Mouse (Mus musculus) T-helper 17 cell (primary cell): ENCODE results near the gene Zdhhc14.

Experiments used
- in situ Hi-C, 2 experiments: fragments of 300-600 bp; cut with MboI, MseI; formaldehyde crosslinking; loops; 1 replicate in 1 of 2; 2 replicates in 1 of 2; pipeline ENCODE4 v1.15.1; 2025; ENCODE audit warnings: high pct_unique_total_duplicates in 2 of 2

The Zdhhc14 gene

DNA sequence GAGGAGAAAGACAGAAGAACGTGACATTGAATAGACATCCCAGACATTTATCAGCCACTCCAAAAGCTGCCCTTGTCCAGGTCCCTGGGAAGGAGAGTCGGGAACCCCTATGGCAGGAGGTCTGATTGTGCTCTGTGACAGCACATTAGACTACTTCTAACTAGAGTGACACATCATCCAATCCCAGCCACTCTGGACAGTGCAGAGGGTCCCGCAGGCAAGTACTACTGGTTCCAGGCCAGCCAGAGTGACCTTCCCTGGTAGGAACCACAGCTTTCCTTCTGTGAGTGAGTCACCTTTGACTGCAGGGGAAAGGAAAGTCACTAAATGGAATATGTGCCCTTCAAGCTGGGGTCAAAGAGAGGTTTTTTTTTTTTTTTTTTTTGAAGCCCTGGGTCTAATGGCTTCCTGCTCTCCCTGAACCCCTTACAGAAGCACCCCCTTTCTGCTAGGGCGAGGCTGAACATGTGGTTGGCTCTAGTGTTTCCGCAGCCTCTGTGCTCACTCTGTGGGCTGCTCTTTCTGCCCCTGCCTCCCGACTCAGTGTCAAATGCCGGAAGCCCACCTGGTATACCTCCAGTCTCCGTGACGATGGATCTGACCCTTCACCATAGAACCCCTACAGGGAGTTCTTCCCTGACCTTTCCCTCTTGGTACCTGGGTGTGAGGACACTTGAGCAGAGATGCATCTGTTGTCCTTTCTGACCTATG lies 276.6 kb downstream of the Zdhhc14 start:
- in situ Hi-C loops: no loop called here

GRCm38 (mm10) chr17:5769776-5770175 lies 277.4 kb downstream of the Zdhhc14 start:
- in situ Hi-C loops: no loop called here

DNA sequence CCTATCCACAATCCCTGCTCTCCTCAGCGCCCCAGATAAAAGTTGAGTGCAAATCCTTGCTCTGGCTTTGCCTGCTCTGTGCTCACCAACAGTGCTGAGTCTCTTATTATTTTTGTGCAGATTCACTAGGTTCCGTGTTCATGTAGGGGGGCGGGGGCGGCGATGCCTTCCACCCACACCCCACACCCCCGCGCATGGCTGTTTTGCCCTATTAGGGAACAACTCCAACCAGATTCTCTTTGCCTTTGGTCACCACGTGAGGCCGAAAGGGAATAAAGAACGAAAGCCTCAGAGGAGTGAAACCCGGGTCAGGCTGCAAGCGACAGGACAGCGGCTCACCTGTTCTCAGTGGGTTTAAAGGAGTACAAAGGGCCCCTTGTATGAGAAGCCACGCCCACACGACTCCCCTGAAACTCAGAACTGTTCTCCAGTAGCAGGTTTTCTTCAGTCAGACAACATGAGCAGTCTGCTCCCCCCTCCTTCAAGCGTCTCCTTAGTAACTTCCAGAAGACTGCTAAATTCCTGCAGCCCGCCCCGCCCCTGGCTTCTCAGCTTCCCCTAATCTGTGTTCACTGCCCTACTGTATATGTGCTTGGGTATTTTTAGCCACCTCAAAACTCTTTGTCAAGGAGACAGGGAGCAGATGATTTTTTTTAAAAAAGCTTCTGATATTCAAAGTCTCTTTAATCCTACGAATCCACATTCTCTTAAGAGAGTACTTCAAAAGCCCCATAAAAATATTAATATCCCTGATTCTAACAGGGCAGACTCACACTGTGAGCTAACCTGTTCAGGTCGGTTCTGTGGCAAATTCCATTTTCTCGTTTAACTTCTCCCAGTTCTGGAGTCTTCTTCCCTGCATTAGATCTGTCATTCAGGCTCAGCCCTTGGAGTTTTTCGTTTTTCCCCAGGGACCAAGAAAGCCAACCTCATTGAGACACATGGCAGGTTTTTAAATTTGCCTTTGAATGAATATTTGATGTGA lies 278.2 kb downstream of the Zdhhc14 start:
- in situ Hi-C loops: no loop called here

DNA sequence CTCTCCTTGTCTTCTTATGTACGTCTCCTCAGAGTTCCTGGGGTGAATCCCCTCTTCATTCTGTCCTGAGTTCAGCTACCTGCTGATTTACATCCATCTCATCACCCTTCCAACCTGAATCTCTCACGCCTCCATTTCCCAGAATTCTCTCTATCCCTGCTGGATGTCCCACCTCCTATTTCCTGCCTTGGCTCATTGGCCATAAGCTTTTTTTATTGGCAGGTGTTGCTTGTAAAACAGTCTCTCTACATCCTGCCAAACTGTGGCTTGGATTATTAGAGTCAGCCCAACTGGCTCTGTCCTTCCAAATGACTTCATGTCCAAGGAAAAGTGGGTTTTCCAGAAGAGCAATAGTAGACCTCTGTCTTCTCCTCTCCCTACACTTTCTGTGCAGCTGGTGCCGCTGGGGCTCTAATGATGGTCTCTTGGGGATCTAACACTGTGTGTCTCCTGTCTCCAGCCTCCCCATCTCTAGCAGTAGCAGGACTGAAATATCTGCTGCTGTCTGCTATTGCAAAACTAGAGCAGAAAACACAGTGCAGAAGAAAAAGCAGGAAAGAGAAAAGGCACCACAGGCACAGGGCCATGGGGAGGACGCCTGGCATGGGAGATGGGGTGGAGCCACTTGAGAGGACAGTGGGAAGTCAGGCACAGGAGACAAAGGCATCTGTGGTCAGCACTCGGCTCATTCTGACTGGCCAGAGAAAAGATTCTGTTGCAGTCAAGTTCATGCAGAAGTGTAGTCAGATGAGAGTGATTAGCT lies 288.0 kb downstream of the Zdhhc14 start:
- in situ Hi-C loops: no loop called here

GRCm38 (mm10) chr17:5785238-5785637 lies 292.9 kb downstream of the Zdhhc14 start:
- in situ Hi-C loops: no loop called here

DNA sequence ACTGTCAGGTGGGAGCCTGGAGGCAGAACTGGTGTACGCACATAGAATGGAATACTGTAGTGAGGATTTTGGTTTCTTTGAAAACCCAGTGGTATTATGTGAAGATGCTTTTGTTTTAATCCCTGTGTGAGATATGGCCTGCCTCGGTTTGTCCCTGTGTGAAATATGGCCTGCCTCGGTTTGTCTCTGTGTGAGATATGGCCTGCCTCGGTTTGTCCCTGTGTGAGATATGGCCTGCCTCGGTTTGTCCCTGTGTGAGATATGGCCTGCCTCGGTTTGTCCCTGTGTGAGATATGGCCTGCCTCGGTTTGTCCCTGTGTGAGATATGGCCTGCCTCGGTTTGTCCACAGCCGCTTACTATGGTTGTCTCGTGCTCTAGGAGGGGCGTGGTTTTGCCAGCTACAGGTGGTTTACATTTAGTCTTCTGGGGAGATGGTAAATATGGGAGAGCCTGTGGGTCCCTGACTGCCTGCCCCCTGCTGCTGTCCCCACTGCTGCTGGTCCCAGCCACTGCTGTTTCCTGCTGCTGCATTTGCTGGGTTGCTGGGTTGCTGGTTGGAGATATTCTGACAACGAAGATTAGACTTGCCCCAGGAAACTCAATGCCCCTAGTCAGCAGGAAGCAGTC lies 299.9 kb downstream of the Zdhhc14 start:
- in situ Hi-C loops: no loop called here

DNA sequence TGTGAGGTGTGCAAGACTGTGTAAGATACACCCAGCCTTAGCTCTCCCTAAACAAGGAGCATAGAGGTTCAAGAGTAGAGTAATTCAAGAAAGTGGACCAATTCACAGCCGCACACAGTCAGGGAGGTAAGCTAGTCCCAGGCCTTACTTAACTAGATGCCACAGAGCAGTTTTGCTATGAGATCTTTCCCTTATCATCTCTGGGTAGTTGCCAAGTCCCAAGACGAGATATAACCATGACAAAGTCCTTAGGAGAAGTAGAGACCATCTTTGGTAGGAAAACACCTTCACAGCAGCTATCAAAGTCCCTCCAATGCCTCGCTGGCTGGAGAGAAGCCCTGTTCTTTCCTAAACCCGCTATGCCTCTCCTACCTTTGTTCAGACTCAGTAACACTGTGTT lies 301.2 kb downstream of the Zdhhc14 start:
- in situ Hi-C loops: no loop called here

DNA sequence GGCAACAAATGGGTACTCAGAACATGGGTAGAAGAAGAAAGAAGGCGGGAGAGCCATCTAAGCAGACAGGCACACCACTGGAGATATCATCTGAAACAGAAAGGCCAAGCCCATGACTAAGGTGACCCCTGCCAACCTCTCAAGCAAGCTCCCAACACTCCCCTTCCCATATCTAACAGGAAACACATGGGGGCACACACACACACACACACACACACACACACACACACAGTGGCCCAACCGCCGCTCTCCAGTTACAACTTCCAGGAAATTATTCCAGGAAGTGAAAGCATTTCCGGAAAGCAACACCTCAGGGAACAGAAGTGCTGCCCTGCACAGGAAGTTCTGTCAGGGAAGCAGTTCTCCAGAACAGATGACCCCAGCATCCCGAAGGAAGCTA lies 301.9 kb downstream of the Zdhhc14 start:
- in situ Hi-C loops: no loop called here

- in situ Hi-C loops: loop anchor here (5.0 kb wide), 4 partner anchors 42 to 227 kb away; no protein-coding TSS in a partner anchor
Observed at GRCm38 (mm10) chr17:5795369-5795768, 303.0 kb downstream of the Zdhhc14 start.

DNA sequence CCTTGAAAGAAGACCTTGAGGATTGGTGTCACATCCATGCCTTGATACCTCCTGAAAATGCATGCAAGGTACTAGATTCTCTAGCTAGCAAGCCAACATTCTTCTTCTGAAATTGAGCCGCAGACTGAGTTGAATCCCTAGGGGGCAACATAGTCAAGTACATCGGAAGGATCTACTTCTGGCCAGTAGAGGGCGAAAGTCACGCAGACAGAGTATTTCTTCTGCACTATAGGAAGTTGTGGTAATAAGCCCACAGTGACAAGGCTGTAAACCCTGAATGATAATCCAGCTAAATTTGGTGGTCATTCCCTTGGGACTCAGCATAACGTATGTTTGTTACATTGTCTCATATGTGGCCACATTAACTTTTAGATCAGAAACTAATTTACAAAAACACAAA lies 303.5 kb downstream of the Zdhhc14 start:
- in situ Hi-C loops: loop anchor here (5.0 kb wide), 4 partner anchors 41 to 226 kb away; no protein-coding TSS in a partner anchor

- in situ Hi-C loops: loop anchor here (5.0 kb wide), 4 partner anchors 40 to 225 kb away; no protein-coding TSS in a partner anchor
Observed at GRCm38 (mm10) chr17:5797124-5797760, 304.9 kb downstream of the Zdhhc14 start.

DNA sequence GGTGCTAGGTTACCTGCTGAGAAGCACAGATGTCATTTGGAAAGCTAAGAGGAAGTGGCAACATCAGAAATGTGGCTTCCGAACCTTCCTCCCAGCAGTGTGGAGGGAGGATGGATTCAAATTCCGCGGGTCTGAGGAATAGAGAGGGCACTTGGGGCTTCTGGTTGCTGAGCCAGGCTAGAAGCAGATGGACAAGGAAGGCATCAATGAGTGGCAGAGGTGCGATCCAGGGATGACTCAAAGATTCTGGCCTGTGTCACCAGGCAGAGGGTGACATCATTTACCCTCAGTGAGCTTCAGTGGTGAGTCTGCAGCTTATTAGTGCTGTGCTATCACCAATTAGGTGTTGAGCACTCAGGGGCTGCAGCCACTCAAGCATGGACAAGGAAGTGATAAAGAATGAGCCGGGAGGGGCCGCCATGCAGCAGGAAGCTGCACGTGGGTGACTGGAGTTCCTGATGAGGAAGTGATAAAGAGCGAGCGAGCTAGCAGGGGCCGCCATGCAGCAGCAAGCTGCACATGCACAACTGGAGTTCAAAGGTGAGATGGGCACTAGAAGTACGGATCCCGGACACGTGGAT lies 306.0 kb downstream of the Zdhhc14 start:
- in situ Hi-C loops: loop anchor here (5.0 kb wide), 4 partner anchors 39 to 224 kb away; no protein-coding TSS in a partner anchor

- in situ Hi-C loops: loop anchor here (5.0 kb wide), 4 partner anchors 38 to 223 kb away; no protein-coding TSS in a partner anchor
Observed at GRCm38 (mm10) chr17:5798900-5799299, 306.5 kb downstream of the Zdhhc14 start.

- in situ Hi-C loops: loop anchor here (5.0 kb wide), 4 partner anchors 38 to 223 kb away; no protein-coding TSS in a partner anchor
Observed at GRCm38 (mm10) chr17:5799396-5800021, 307.2 kb downstream of the Zdhhc14 start.

- in situ Hi-C loops: no loop called here
Observed at GRCm38 (mm10) chr17:5800254-5800653, 307.9 kb downstream of the Zdhhc14 start.

DNA sequence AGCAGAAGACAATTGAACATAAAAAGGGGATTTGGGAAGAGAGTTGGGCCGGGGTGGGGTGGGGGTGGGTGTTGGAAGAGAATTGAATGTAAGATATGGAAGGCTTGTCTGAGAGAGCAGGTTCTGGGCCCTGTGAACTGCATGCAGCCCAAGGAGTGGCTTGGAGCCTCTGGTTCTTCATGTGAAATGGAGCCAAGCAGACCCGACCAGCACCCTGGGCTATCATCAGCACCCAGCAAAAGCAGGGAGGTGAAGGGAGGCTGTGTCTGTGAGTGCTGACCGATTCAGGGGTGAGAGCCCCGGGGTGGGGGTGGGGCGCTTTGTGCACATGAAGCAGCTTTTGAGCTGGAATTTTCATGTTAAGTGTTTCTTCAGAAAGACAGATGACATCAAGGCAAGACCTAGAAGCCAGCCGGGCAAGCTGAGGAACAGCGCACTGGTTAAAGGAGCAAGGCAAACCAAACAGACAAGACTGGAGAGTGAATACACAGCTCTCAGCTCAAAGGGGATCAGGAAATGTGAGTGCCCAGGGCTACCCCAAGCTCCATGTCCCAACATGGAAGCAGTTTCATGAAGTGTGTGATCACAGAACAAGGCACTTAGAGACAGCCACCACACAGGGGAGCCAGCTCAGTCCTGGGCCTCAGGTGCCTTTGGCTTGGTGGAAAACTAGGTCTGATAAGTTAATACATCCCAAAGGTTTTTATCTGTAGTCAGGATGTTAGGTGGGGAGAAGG lies 308.6 kb downstream of the Zdhhc14 start:
- in situ Hi-C loops: no loop called here

DNA sequence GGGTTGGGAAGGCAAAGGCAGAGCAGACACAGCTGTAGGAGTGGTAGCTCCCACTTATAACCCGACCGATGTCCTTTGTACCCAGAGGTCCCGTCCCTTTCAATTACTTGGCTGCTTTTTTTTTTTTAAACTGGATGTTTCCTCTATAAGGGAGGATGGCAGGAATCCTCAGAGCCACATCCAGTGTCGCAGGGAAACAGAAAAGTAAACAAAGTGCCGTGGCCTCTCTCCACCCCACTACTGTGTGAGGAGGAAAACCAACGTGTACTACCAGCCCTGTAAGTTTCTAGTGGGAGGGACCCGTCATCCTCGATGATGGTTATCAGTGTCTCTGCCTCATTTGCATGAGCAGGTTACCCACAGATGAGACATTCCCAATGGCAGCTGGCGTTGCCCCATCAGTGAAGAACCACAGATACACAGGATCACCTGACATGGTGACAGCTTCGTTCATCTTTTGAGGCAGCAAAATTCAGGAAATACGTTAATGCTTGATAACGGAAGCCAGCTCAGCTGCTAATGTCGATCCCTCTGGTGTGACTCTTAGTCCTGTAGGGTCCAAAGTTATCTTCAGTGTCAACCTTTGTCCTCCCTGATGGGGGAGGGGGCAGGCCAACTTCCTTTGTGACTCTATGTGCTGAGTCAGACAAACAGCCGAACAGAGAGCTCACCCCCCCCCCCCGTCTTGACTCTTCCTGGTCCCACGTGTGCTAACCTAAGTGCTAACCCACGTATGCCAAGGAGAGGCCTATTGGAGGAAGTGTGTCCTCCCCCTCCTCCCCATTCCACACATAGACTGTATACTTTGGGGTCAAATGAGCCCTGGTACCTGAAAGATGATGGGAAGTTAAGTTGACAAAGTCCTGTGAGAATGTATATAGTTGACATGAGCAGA lies 309.7 kb downstream of the Zdhhc14 start:
- in situ Hi-C loops: no loop called here

GRCm38 (mm10) chr17:5802656-5802955 lies 310.2 kb downstream of the Zdhhc14 start:
- in situ Hi-C loops: no loop called here
